Mouse (Mus musculus): Measurements from ENCODE around the gene Rmi2. TPM values are rescaled to one million over a fixed set of nuclear protein-coding genes. Genes with fewer than 3 reads are reported as not detected.

Rmi2 gene
- total and polyA plus RNA-seq, 2 experiments from 2014 or later, result 0.58 to 4.1 TPM

GRCm38 (mm10) chr16:10872825-10873360 is 38.0 kb downstream of the Rmi2 start:
- ATAC-seq, result no peak
- Histone ChIP-seq H3K4me1 (ENCODE audit: insufficient read depth, low read length) (peaks cover 3% of the 10 kb centered on the region; the same call in 1 of the 2 replicates), H3K4me2 (ENCODE audit: low read depth, low read length) (no peak overlapping the region), H3K9me3 (ENCODE audit: low read length) (no peaks in the 10 kb centered on the region), H3K27ac (no peak overlapping the region), H3K9ac (replicated peaks; ENCODE audit: low read length) (no peak overlapping the region), H3K36me3 (ENCODE audit: insufficient read depth, low read length) (no peaks in the 10 kb centered on the region), H3K4me3 (ENCODE audit: low read length) (no peak overlapping the region), H3K27me3 (ENCODE audit: insufficient read depth, low read length) (no peaks in the 10 kb centered on the region)
- no peak for DNase-seq (ENCODE audit: low spot score)
- 76% methylated on average over 4 of the region's 4 CpGs for WGBS
- no peak for TF ChIP-seq CTCF (IDR thresholded peaks at IDR 0.05; ENCODE audit: low read depth)

- Histone ChIP-seq H3K27me3 (ENCODE audit: insufficient read depth, low read length) (no peaks in the 10 kb centered on the region), H3K36me3 (ENCODE audit: insufficient read depth, low read length) (no peaks in the 10 kb centered on the region), H3K9me3 (ENCODE audit: low read length) (no peaks in the 10 kb centered on the region), H3K4me3 (ENCODE audit: low read length) (no peak overlapping the region), H3K27ac (no peak overlapping the region), H3K4me2 (ENCODE audit: low read depth, low read length) (no peak overlapping the region), H3K9ac (replicated peaks; ENCODE audit: low read length) (no peak overlapping the region), H3K4me1 (ENCODE audit: insufficient read depth, low read length) (peaks cover 3% of the 10 kb centered on the region; the same call in 1 of the 2 replicates)
- peak; percentile 100 for TF ChIP-seq CTCF (IDR thresholded peaks at IDR 0.05; ENCODE audit: low read depth)
- peak; percentile 93 for DNase-seq (ENCODE audit: low spot score)
- ATAC-seq, result peak; percentile 69
- WGBS, result 4% methylated on average over 5 of the region's 5 CpGs
Measured at GRCm38 (mm10) chr16:10873654-10874053, 38.8 kb downstream of the Rmi2 start.

DNA sequence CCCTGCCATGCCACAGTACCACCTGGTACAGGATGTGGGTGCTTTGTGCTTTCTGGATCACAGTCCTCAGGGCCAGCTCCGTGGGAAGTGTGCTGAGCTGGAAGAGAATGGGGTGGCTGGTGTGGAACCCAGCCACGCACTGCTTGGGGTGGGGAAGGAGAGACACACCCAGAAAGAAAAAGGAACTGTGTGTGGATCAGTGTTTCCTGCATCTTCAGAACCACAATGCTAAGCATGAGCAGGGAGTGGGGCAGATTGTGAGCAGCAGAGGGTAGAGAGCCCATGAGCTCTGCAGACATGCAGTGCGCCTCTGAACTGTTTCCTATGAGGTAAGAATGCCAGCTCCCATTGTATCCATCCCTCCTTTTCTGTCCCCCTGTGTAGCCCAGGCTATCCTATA is 43.4 kb downstream of the Rmi2 start:
- Histone ChIP-seq H3K4me1 (ENCODE audit: insufficient read depth, low read length) (no peaks in the 10 kb centered on the region), H3K36me3 (ENCODE audit: insufficient read depth, low read length) (no peaks in the 10 kb centered on the region), H3K27me3 (ENCODE audit: insufficient read depth, low read length) (no peaks in the 10 kb centered on the region), H3K4me3 (ENCODE audit: low read length) (no peak overlapping the region), H3K27ac (no peak overlapping the region), H3K9me3 (ENCODE audit: low read length) (no peaks in the 10 kb centered on the region), H3K9ac (replicated peaks; ENCODE audit: low read length) (no peak overlapping the region), H3K4me2 (ENCODE audit: low read depth, low read length) (no peak overlapping the region)
- 89% methylated on average over 3 of the region's 3 CpGs for WGBS
- no peak for TF ChIP-seq CTCF (IDR thresholded peaks at IDR 0.05; ENCODE audit: low read depth)
- DNase-seq (ENCODE audit: low spot score) (no peak), ATAC-seq (no peak)

- H3K4me1 ChIP-seq (ENCODE audit: insufficient read depth, low read length), result no peaks in the 10 kb centered on the region
- H3K9me3 ChIP-seq (ENCODE audit: low read length), result no peaks in the 10 kb centered on the region
- H3K27me3 ChIP-seq (ENCODE audit: insufficient read depth, low read length), result no peaks in the 10 kb centered on the region
- H3K27ac ChIP-seq, result no peak overlapping the region
- peak; percentile 91 for TF ChIP-seq CTCF (IDR thresholded peaks at IDR 0.05; ENCODE audit: low read depth)
- peak; percentile 70 for ATAC-seq
- H3K4me2 ChIP-seq (ENCODE audit: low read depth, low read length), result no peak overlapping the region
- H3K36me3 ChIP-seq (ENCODE audit: insufficient read depth, low read length), result no peaks in the 10 kb centered on the region
- no peak overlapping the region for H3K9ac ChIP-seq (replicated peaks; ENCODE audit: low read length)
- 94% methylated on average over 1 of the region's 1 CpGs for WGBS
- peak; percentile 72 for DNase-seq (ENCODE audit: low spot score)
- no peak overlapping the region for H3K4me3 ChIP-seq (ENCODE audit: low read length)
Measured at GRCm38 (mm10) chr16:10879467-10879866, 44.6 kb downstream of the Rmi2 start.

DNA sequence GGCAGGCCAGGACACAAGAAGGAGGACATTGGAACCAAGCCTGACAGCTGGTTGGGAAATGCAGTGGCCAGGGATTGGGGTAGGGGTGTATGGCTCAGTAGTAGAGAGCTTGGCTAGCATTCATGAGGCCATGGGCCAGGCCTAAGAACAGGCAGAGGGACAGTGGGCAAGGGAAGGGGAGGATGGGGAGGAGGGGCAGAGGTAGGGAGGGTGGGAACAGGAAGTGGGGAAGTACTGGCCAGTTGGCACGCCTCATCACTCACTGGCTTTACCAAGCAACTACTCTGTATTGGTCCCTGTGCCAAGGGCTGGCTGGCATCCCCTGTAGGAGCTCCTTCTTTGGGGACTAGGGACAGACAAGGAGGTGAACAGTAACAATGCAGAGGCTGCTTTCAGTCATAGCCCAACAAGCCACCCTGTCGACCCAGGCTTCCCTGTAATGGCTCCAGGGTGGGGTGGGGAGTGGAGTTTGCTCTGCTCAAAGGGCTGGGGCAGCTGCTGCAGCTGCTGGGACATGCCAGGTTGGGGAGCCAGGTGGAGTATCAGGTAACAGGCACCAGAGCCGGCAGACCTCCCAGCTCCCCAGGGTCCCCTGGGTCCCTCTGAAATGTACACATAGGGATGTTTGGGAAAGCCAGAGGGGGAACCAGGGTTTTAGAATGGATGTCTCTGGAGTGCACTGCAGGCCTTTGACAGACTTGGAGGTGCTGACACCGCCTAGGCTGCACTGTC is 46.5 kb downstream of the Rmi2 start:
- no peaks in the 10 kb centered on the region for H3K27me3 ChIP-seq (ENCODE audit: insufficient read depth, low read length)
- H3K9me3 ChIP-seq (ENCODE audit: low read length), result no peaks in the 10 kb centered on the region
- no peaks in the 10 kb centered on the region for H3K4me1 ChIP-seq (ENCODE audit: insufficient read depth, low read length)
- no peak overlapping the region for H3K9ac ChIP-seq (replicated peaks; ENCODE audit: low read length)
- H3K4me2 ChIP-seq (ENCODE audit: low read depth, low read length), result no peak overlapping the region
- no peak overlapping the region for H3K4me3 ChIP-seq (ENCODE audit: low read length)
- H3K36me3 ChIP-seq (ENCODE audit: insufficient read depth, low read length), result no peaks in the 10 kb centered on the region
- DNase-seq (ENCODE audit: low spot score) (peak; percentile 68), ATAC-seq (peak; percentile 83)
- H3K27ac ChIP-seq, result no peak overlapping the region
- 49% methylated on average over 4 of the region's 4 CpGs for WGBS
- no peak for TF ChIP-seq CTCF (IDR thresholded peaks at IDR 0.05; ENCODE audit: low read depth)

DNA sequence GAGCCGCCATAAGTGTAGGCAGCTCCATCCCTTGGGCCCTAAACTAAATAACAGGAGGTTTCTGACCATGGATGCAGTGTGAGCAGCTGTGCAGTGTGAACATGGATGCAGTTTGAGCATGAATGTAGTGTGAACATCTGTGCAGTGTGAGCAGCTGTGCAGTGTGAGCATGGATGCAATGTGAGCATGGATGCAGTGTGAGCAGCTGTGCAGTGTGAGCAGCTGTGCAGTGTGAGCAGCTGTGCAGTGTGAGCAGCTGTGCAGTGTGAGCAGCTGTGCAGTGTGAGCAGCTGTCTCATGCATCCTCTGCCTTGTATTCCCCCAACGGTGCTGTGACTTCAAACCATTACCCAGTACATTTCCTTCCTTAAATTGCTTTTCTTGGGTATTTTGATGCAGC is 52.6 kb downstream of the Rmi2 start:
- no peak for TF ChIP-seq CTCF (IDR thresholded peaks at IDR 0.05; ENCODE audit: low read depth)
- H3K4me3 ChIP-seq (ENCODE audit: low read length), result no peak overlapping the region
- no peak overlapping the region for H3K27ac ChIP-seq
- 87% methylated on average over 2 of the region's 2 CpGs for WGBS
- H3K4me2 ChIP-seq (ENCODE audit: low read depth, low read length), result no peak overlapping the region
- H3K9ac ChIP-seq (replicated peaks; ENCODE audit: low read length), result no peak overlapping the region
- H3K27me3 ChIP-seq (ENCODE audit: insufficient read depth, low read length), result no peaks in the 10 kb centered on the region
- H3K36me3 ChIP-seq (ENCODE audit: insufficient read depth, low read length), result no peaks in the 10 kb centered on the region
- DNase-seq (ENCODE audit: low spot score), result no peak
- H3K4me1 ChIP-seq (ENCODE audit: insufficient read depth, low read length), result no peaks in the 10 kb centered on the region
- no peak for ATAC-seq
- H3K9me3 ChIP-seq (ENCODE audit: low read length), result no peaks in the 10 kb centered on the region

DNA sequence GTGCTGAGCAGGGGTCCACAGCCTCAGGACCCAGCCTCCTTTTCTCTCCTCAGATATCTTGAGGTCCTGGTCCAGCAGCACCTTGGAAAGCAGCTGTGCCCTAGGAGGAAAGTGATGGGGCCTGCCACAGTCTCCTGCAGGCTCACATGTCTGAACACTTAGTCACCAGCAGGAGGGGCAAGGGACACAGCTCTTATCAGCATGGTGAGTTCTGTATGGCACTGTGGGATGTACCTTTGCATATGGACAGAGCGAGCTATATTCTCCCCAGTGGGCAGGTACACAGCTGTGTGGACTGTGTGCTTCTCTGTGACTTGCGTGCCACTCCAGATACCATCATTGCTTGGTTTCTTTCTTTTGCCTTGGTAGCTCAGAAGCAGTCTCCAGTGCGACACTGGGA is 55.5 kb downstream of the Rmi2 start:
- WGBS, result 70% methylated on average over 3 of the region's 3 CpGs
- Histone ChIP-seq H3K36me3 (ENCODE audit: insufficient read depth, low read length) (no peaks in the 10 kb centered on the region), H3K4me3 (ENCODE audit: low read length) (no peak overlapping the region), H3K4me1 (ENCODE audit: insufficient read depth, low read length) (no peaks in the 10 kb centered on the region), H3K27me3 (ENCODE audit: insufficient read depth, low read length) (no peaks in the 10 kb centered on the region), H3K4me2 (ENCODE audit: low read depth, low read length) (no peak overlapping the region), H3K27ac (no peak overlapping the region), H3K9me3 (ENCODE audit: low read length) (no peaks in the 10 kb centered on the region), H3K9ac (replicated peaks; ENCODE audit: low read length) (no peak overlapping the region)
- ATAC-seq (no peak), DNase-seq (ENCODE audit: low spot score) (peak; percentile 39)
- TF ChIP-seq CTCF (IDR thresholded peaks at IDR 0.05; ENCODE audit: low read depth), result peak; percentile 69

All from hindbrain, postnatal 0 days (tissue).